Mouse (Mus musculus) forebrain, embryonic 15.5 days (tissue): ENCODE measurements around the gene Gm4181. TPM values are rescaled to one million over a fixed set of nuclear protein-coding genes. Genes with fewer than 3 reads are reported as not detected.
"Not testable (repeated sequence)": the region's sequence is repeated elsewhere in the genome, so short reads cannot be mapped to it uniquely, and the experiment has no call there.

ENCODE experiments used
- ATAC-seq: fragments of 200-750 bp; cut with Nextera tagmentation; replicated peaks from 2 replicates; pipeline ENCODE4 v1.8.0; 2017; ENCODE audit warnings: mild to moderate bottlenecking, moderate TSS enrichment, moderate library complexity
- H3K27ac ChIP-seq: fragments of 300-500 bp; sonication (generic); replicated peaks from 2 replicates; pipeline ENCODE4 v1.5.1; 2015; ENCODE audit warnings: mild to moderate bottlenecking, inconsistent platforms
- H3K27me3 ChIP-seq: fragments of 300-500 bp; sonication (generic); 2 replicates; pipeline ENCODE4 v1.6.1; 2015; ENCODE audit warnings: inconsistent platforms
- H3K36me3 ChIP-seq: fragments of 300-500 bp; sonication (generic); 2 replicates; pipeline ENCODE4 v1.6.1; 2015; ENCODE audit warnings: mild to moderate bottlenecking, inconsistent platforms
- H3K4me1 ChIP-seq: fragments of 300-500 bp; sonication (generic); 2 replicates; pipeline ENCODE4 v1.6.1; 2015; ENCODE audit warnings: inconsistent platforms
- H3K4me2 ChIP-seq: fragments of 300-500 bp; sonication (generic); replicated peaks from 2 replicates; pipeline ENCODE4 v1.6.1; 2015; ENCODE audit warnings: mild to moderate bottlenecking, inconsistent platforms
- H3K4me3 ChIP-seq: fragments of 300-500 bp; sonication (generic); 2 replicates; pipeline ENCODE4 v1.5.1; 2015; ENCODE audit warnings: mild to moderate bottlenecking, inconsistent platforms
- H3K9ac ChIP-seq: fragments of 300-500 bp; sonication (generic); replicated peaks from 2 replicates; pipeline ENCODE4 v1.6.1; 2015; ENCODE audit warnings: mild to moderate bottlenecking, inconsistent platforms
- H3K9me3 ChIP-seq: fragments of 300-500 bp; sonication (generic); 2 replicates; pipeline ENCODE4 v1.6.1; 2016; ENCODE audit warnings: inconsistent platforms
- WGBS: fragments of 180-500 bp; shearing (Covaris S2); methylation state at CpG from one replicate; pipeline ENCODE4 v1.1.7; 2015; ENCODE audit warnings: mixed read lengths; 5-methylcytosine and 5-hydroxymethylcytosine counted together
- polyA plus RNA-seq: library from polyadenylated mRNA; unstranded; fragments of >200 nt; fragmentation: Nextera tagmentation; extraction: Ambion mirVana; gene quantifications from 2 replicates; pipeline ENCODE4 v1.2.1, GENCODE M21; 2015

Gene Gm4181
- polyA plus RNA-seq, result not detected in 2 replicates

- 75% methylated on average over 1 of the region's 1 CpGs for WGBS
- not testable (repeated sequence) for ATAC-seq
These were observed at the start of gene Gm4181 for GRCm38 (mm10) chr14:51635566-51635965. TSS of gene Gm4181 (minus strand) at chr14:51635666.

GRCm38 (mm10) chr14:51677269-51677668 is 41.8 kb upstream of the Gm4181 start:
- H3K4me1 ChIP-seq, result no peaks in the 10 kb centered on the region
- H3K9ac ChIP-seq, result no peak overlapping the region
- H3K4me2 ChIP-seq, result no peak overlapping the region
- no peaks in the 10 kb centered on the region for H3K27me3 ChIP-seq
- no peak overlapping the region for H3K4me3 ChIP-seq
- ATAC-seq, result no peak
- no peak overlapping the region for H3K27ac ChIP-seq
- no peaks in the 10 kb centered on the region for H3K9me3 ChIP-seq
- 94% methylated on average over 5 of the region's 5 CpGs for WGBS
- no peaks in the 10 kb centered on the region for H3K36me3 ChIP-seq

More at GRCm38 (mm10) chr14:51635566-51635965, at the start of gene Gm4181:
- not testable (repeated sequence) for H3K27me3 ChIP-seq, H3K4me3 ChIP-seq, H3K9ac ChIP-seq, H3K4me2 ChIP-seq, H3K4me1 ChIP-seq, H3K36me3 ChIP-seq, H3K9me3 ChIP-seq, H3K27ac ChIP-seq

- H3K27ac ChIP-seq, H3K4me3 ChIP-seq, H3K9me3 ChIP-seq, H3K4me1 ChIP-seq, H3K27me3 ChIP-seq, H3K9ac ChIP-seq, H3K36me3 ChIP-seq, ATAC-seq, H3K4me2 ChIP-seq: not testable (repeated sequence)
- 93% methylated on average over 1 of the region's 1 CpGs for WGBS
These were observed 3.0 kb downstream of the Gm4181 start for GRCm38 (mm10) chr14:51632426-51632825.

GRCm38 (mm10) chr14:51611210-51611609 is 24.3 kb downstream of the Gm4181 start, which contains the start of gene Gm17078:
TSS of gene Gm17078 (minus strand) at chr14:51611310.
- Histone ChIP-seq H3K4me3 (no peak within 1 kb of the TSS), H3K4me2 (no peak within 1 kb of the TSS), H3K27me3 (no peaks in the 10 kb centered on the region), H3K9me3 (no peaks in the 10 kb centered on the region), H3K27ac (no peak within 1 kb of the TSS), H3K36me3 (no peaks in the 10 kb centered on the region), H3K9ac (no peak within 1 kb of the TSS), H3K4me1 (no peaks in the 10 kb centered on the region)
- no peak for ATAC-seq
- WGBS, result 94% methylated on average over 1 of the region's 1 CpGs

GRCm38 (mm10) chr14:51592039-51592438 is 43.4 kb downstream of the Gm4181 start, which contains the start of gene Gm17174:
TSS of gene Gm17174 (minus strand) at chr14:51592139.
- H3K27me3 ChIP-seq, H3K9ac ChIP-seq, H3K4me1 ChIP-seq, H3K9me3 ChIP-seq, H3K4me3 ChIP-seq, H3K4me2 ChIP-seq, H3K36me3 ChIP-seq, ATAC-seq, H3K27ac ChIP-seq: not testable (repeated sequence)
- WGBS, result 92% methylated on average over 4 of the region's 4 CpGs

Other genes with a start within 250 kb of the Gm4181 start
- gene Vmn2r88, start 224.8 kb downstream of the Gm4181 start, polyA plus RNA-seq, result not detected in 2 replicates
- gene Vmn2r89, start 183.8 kb downstream of the Gm4181 start, polyA plus RNA-seq, result not detected in 2 replicates
- not detected in 2 replicates for gene Gm5622, start 82.9 kb downstream of the Gm4181 start, polyA plus RNA-seq
- gene Gm17175, start 61.6 kb downstream of the Gm4181 start, polyA plus RNA-seq, result not detected in 2 replicates
- gene Gm17174, start 43.5 kb downstream of the Gm4181 start, polyA plus RNA-seq, result not detected in 2 replicates
- gene Gm17078, start 24.4 kb downstream of the Gm4181 start, polyA plus RNA-seq, result not detected in 2 replicates
- not detected in 2 replicates for gene Gm17079, start 59.8 kb upstream of the Gm4181 start, polyA plus RNA-seq
- gene Gm5800, start 81.5 kb upstream of the Gm4181 start, polyA plus RNA-seq, result not detected in 2 replicates
- not detected in 2 replicates for gene Ang4, start 137.9 kb upstream of the Gm4181 start, polyA plus RNA-seq
- not detected in 2 replicates for gene AY358078, start 164.4 kb upstream of the Gm4181 start, polyA plus RNA-seq
- gene Ear6, start 218.0 kb upstream of the Gm4181 start, polyA plus RNA-seq, result not detected in 2 replicates
- 85.5 and 85.7 TPM in 2 replicates for gene Mettl17, start 249.2 kb upstream of the Gm4181 start, polyA plus RNA-seq